Mouse (Mus musculus): Measurements from ENCODE around the gene Gm28230. TPM values are rescaled to one million over a fixed set of nuclear protein-coding genes. Genes with fewer than 3 reads are reported as not detected.

The Gm28230 gene
- total and polyA plus RNA-seq, 3 experiments: 0.89 to 1.7 (median 1.1) TPM

DNA sequence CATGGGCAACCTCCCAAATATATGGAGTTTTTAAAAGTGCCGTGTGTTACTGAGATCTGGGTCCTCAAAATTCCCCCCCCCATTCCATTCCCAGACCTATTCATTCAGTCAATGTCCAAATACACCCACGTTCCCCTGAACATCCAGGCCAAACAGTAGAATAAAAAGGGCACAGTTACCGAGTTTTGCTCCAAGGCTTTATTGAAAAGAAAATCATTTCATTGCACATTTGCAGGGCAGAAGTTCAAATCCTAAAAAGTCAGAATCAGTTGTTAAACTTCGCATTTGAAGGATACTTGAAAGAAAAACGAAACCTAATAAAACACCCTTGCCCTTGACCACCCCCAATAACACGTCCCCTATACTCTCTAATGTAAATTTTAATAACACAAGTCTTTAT lies 23.7 kb upstream of the Gm28230 start:
- TF ChIP-seq TCF12 (IDR thresholded peaks at IDR 0.05; ENCODE audit: low read depth, low read length): no peak
- TF ChIP-seq MAX (IDR thresholded peaks at IDR 0.05; ENCODE audit: low read length): no peak
- no peak for TF ChIP-seq ZNF384 (IDR thresholded peaks at IDR 0.05; ENCODE audit: low read depth, low read length)
- TF ChIP-seq ETS1 (conservative IDR thresholded peaks at IDR 0.05; ENCODE audit: low read depth, low read length): no peak
- no peak for TF ChIP-seq USF2 (conservative IDR thresholded peaks at IDR 0.05; ENCODE audit: low read depth, low read length)
- no peak for TF ChIP-seq MAFK (IDR thresholded peaks at IDR 0.05; ENCODE audit: insufficient replicate concordance, low read length)
- no peak for TF ChIP-seq E2F4 (IDR thresholded peaks at IDR 0.05; ENCODE audit: insufficient replicate concordance, low read depth, low read length)
- no peak for TF ChIP-seq KAT2A (IDR thresholded peaks at IDR 0.05; ENCODE audit: insufficient replicate concordance, low read length)
- no peak for TF ChIP-seq MYC (IDR thresholded peaks at IDR 0.05; ENCODE audit: low read depth, low read length)
- TF ChIP-seq PAX5 (IDR thresholded peaks at IDR 0.05; ENCODE audit: low read length): no peak
- TF ChIP-seq UBTF (IDR thresholded peaks at IDR 0.05; ENCODE audit: low read depth, low read length): no peak
- no peak for TF ChIP-seq POLR2AphosphoS2 (IDR thresholded peaks at IDR 0.05; ENCODE audit: low read depth, low read length)
- TF ChIP-seq ZC3H11A (IDR thresholded peaks at IDR 0.05; ENCODE audit: low read depth, low read length): no peak
- no peak for TF ChIP-seq JUND (conservative IDR thresholded peaks at IDR 0.05; ENCODE audit: low read depth, low read length)
- no peak for TF ChIP-seq CTCF (conservative IDR thresholded peaks at IDR 0.05 in 1 of 2, IDR thresholded peaks at IDR 0.05 in 1 of 2; ENCODE audit: low read depth in 2 of 2, low read length in 2 of 2)
- no peak for TF ChIP-seq TBP (conservative IDR thresholded peaks at IDR 0.05; ENCODE audit: low read depth, low read length)
- TF ChIP-seq BHLHE40 (IDR thresholded peaks at IDR 0.05; ENCODE audit: low read depth, low read length): no peak
- no peaks in the 10 kb centered on the region for H3K79me2 ChIP-seq (replicated peaks; ENCODE audit: control insufficient read depth, extremely low read depth, insufficient read depth, poor library complexity, severe bottlenecking)
- H3K4me1 ChIP-seq (ENCODE audit: control insufficient read depth in 1 of 2, insufficient read depth in 2 of 2): no peaks in the 10 kb centered on the region
- DNase-seq (ENCODE audit: extremely low read depth): no peak
- peaks cover 10% of the 10 kb centered on the region for H3K9me3 ChIP-seq (replicated peaks; ENCODE audit: low read length)
- H3K4me2 ChIP-seq (ENCODE audit: insufficient read depth, low read depth, poor library complexity, severe bottlenecking): no peak overlapping the region
- H3K27me3 ChIP-seq (replicated peaks): peaks cover 6% of the 10 kb centered on the region
- H3K36me3 ChIP-seq (replicated peaks in 1 of 2; ENCODE audit: control insufficient read depth in 1 of 2, insufficient read depth in 1 of 2, low read length in 1 of 2): no peaks in the 10 kb centered on the region
- in situ Hi-C loops (cut with MboI; ENCODE audit: low pct_ligation_motif_present, low pct_unique_long_range_greater_than_20kb, low sequenced_read_pairs): loop anchor here (25.0 kb wide), 1 partner anchor 884 kb away; no protein-coding TSS in a partner anchor
- H3K9ac ChIP-seq (ENCODE audit: insufficient read depth, low read depth): no peak overlapping the region
- H3K27ac ChIP-seq (ENCODE audit: insufficient read depth, low read depth): no peak overlapping the region
- no peak overlapping the region for H3K4me3 ChIP-seq (replicated peaks in 1 of 3; ENCODE audit: low read depth in 2 of 3, low read length in 2 of 3, poor library complexity in 1 of 3)
- dilution Hi-C loops (cut with MboI; ENCODE audit: extremely low pct_ligation_motif_present, extremely low pct_unique_long_range_greater_than_20kb, low sequenced_read_pairs): no loop called here

DNA sequence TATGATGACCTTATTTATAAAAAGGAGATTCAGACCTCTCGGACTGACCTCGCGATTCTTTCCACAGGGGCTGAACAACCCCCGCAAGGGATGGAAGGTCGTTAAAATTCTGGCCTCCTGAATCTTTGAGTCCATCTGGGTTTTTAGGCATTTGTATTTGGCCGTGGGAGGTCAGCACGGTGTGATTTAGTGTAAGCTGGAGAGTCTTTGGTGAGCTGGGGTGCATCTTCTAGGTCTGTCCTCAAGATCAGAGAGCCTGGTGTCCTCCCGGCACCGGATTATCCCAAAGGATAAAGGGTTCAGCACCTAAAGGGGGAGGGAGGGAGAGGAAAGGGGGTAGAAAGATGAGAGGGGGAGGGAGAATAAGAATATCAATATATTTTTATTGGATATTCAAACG lies 23.2 kb upstream of the Gm28230 start:
- Histone ChIP-seq H3K27ac (ENCODE audit: insufficient read depth, low read depth) (no peak overlapping the region), H3K4me1 (ENCODE audit: control insufficient read depth in 1 of 2, insufficient read depth in 2 of 2) (no peaks in the 10 kb centered on the region), H3K79me2 (replicated peaks; ENCODE audit: control insufficient read depth, extremely low read depth, insufficient read depth, poor library complexity, severe bottlenecking) (no peaks in the 10 kb centered on the region), H3K9ac (ENCODE audit: insufficient read depth, low read depth) (no peak overlapping the region), H3K4me2 (ENCODE audit: insufficient read depth, low read depth, poor library complexity, severe bottlenecking) (no peak overlapping the region), H3K36me3 (replicated peaks in 1 of 2; ENCODE audit: control insufficient read depth in 1 of 2, insufficient read depth in 1 of 2, low read length in 1 of 2) (no peaks in the 10 kb centered on the region), H3K4me3 (replicated peaks in 1 of 3; ENCODE audit: low read depth in 2 of 3, low read length in 2 of 3, poor library complexity in 1 of 3) (no peak overlapping the region), H3K27me3 (replicated peaks) (peaks cover 6% of the 10 kb centered on the region), H3K9me3 (replicated peaks; ENCODE audit: low read length) (peaks cover 5% of the 10 kb centered on the region)
- in situ Hi-C loops (cut with MboI; ENCODE audit: low pct_ligation_motif_present, low pct_unique_long_range_greater_than_20kb, low sequenced_read_pairs) (loop anchor here (25.0 kb wide), 1 partner anchor 884 kb away; no protein-coding TSS in a partner anchor), dilution Hi-C loops (cut with MboI; ENCODE audit: extremely low pct_ligation_motif_present, extremely low pct_unique_long_range_greater_than_20kb, low sequenced_read_pairs) (no loop called here)
- DNase-seq (ENCODE audit: extremely low read depth): no peak
- TF ChIP-seq MYC (IDR thresholded peaks at IDR 0.05; ENCODE audit: low read depth, low read length) (no peak), MAZ (IDR thresholded peaks at IDR 0.05; ENCODE audit: low read depth, low read length) (no peak), SIN3A (IDR thresholded peaks at IDR 0.05; ENCODE audit: low read length) (no peak), ZC3H11A (IDR thresholded peaks at IDR 0.05; ENCODE audit: low read depth, low read length) (no peak), SMC3 (IDR thresholded peaks at IDR 0.05; ENCODE audit: low read depth, low read length) (no peak), NRF1 (IDR thresholded peaks at IDR 0.05; ENCODE audit: low read depth, low read length) (no peak), MAX (IDR thresholded peaks at IDR 0.05; ENCODE audit: low read length) (no peak), CHD2 (IDR thresholded peaks at IDR 0.05; ENCODE audit: low read length) (no peak), RAD21 (IDR thresholded peaks at IDR 0.05; ENCODE audit: low read depth, low read length) (no peak), CTCF (conservative IDR thresholded peaks at IDR 0.05 in 1 of 2, IDR thresholded peaks at IDR 0.05 in 1 of 2; ENCODE audit: low read depth in 2 of 2, low read length in 2 of 2) (no peak), IRF4 (IDR thresholded peaks at IDR 0.05; ENCODE audit: low read depth, low read length) (no peak)
